Comparison of ENCODE assay signal across 10 mouse cellular contexts in the genomic region with DNA sequence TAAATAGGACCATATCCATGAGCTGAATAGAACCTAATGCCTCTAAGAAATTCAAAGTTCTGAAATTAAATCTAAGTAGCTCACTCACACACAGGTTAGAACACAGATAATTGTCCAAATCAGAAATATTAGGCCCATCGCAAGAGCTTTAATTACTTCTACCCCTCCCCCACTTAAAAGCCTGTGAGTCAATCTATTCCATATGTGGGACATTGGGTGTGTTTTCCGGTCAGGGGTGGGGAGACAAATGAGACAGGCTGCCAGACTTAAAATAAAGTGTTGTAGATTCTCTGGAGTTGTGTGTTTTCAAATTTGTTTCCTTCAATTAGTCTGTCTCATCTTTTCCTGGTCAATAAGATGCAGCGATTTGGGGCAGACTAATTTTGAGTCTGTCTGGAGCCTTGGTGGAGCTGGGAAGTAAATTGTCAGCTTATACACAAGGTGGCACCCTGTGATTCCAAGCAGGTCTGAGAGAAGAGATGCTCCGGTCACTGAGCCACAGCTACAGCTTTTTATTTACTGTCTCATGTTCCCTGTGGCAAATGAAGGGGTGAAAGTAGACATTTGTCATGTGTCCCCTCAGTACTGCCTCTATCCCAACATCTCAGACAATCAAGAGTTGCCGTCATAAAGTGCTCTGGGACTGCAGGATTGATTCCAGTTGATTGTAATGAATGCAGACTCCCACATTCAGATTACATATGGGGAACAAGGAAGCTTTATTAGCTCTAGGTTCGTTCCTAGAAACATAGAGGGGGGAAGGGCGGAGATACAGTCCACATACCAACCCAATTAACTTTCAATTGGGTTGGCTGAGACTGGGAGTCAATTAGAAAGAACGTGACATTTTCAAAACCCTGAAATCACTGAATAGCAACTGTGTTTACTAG. TPM values are rescaled to one million over a fixed set of nuclear protein-coding genes. Genes with fewer than 3 reads are reported as not detected.
DNase-seq lines count a peak whose midpoint lies in the region; ATAC-seq and TF ChIP-seq lines count a peak whose summit lies in the region.
"Had no signal": no experiment of that assay in that cellular context is flagged by ENCODE, and none has a peak within 500 bp of the region (broad histone marks: within the 10 kb centered on the region; RNA-seq: fewer than 3 reads in every experiment).

No protein-coding gene starts in this region.

- H3K27ac ChIP-seq in intestine, postnatal 0 days (ENCODE audit: low read depth, low read length) = no peak overlapping the region
- H3K27ac ChIP-seq in intestine, embryonic 16.5 days (ENCODE audit: low read length) = no peak overlapping the region
- no peak overlapping the region for H3K27ac ChIP-seq in forebrain, embryonic 14.5 days (ENCODE audit: low read depth, low read length)
- H3K27ac ChIP-seq: heart, embryonic 15.5 days had no signal

- no peaks in the 10 kb centered on the region for H3K4me1 ChIP-seq in intestine, postnatal 0 days (replicated peaks; ENCODE audit: control insufficient read depth, insufficient read depth, low read length)
- no peaks in the 10 kb centered on the region for H3K4me1 ChIP-seq in intestine, embryonic 16.5 days (ENCODE audit: control insufficient read depth, insufficient read depth, low read length)
- peaks cover 9% of the 10 kb centered on the region; the same call in 1 of the 2 replicates for H3K4me1 ChIP-seq in forebrain, embryonic 14.5 days (ENCODE audit: control insufficient read depth, insufficient read depth, low read length)

- no peak for ATAC-seq in intestine, postnatal 0 days
- ATAC-seq in intestine, embryonic 16.5 days = no peak
- ATAC-seq in forebrain, embryonic 14.5 days = no peak

- no peak overlapping the region for H3K4me3 ChIP-seq in intestine, postnatal 0 days (ENCODE audit: low read depth, low read length)
- H3K4me3 ChIP-seq in intestine, embryonic 16.5 days (ENCODE audit: low read length) = no peak overlapping the region
- no peak overlapping the region for H3K4me3 ChIP-seq in forebrain, embryonic 14.5 days (ENCODE audit: low read depth, low read length)
- H3K4me3 ChIP-seq: heart, embryonic 15.5 days had no signal

- no peaks in the 10 kb centered on the region for H3K27me3 ChIP-seq in intestine, postnatal 0 days (replicated peaks; ENCODE audit: control insufficient read depth, insufficient read depth, low read length)
- H3K27me3 ChIP-seq in intestine, embryonic 16.5 days (replicated peaks; ENCODE audit: control insufficient read depth, insufficient read depth, low read length) = no peaks in the 10 kb centered on the region
- no peaks in the 10 kb centered on the region for H3K27me3 ChIP-seq in forebrain, embryonic 14.5 days (replicated peaks; ENCODE audit: control insufficient read depth, insufficient read depth, low read length)
- H3K27me3 ChIP-seq: heart, embryonic 15.5 days had no signal

- H3K36me3 ChIP-seq in intestine, postnatal 0 days (ENCODE audit: control insufficient read depth, insufficient read depth) = no peaks in the 10 kb centered on the region
- no peaks in the 10 kb centered on the region for H3K36me3 ChIP-seq in intestine, embryonic 16.5 days (ENCODE audit: control insufficient read depth, insufficient read depth, low read length)
- H3K36me3 ChIP-seq in forebrain, embryonic 14.5 days (ENCODE audit: control insufficient read depth, insufficient read depth, low read length) = no peaks in the 10 kb centered on the region
- H3K36me3 ChIP-seq: G1E; heart, embryonic 15.5 days had no signal

- H3K9me3 ChIP-seq in intestine, postnatal 0 days (ENCODE audit: control insufficient read depth) = no peaks in the 10 kb centered on the region
- no peaks in the 10 kb centered on the region for H3K9me3 ChIP-seq in intestine, embryonic 16.5 days (ENCODE audit: control insufficient read depth, low read length)
- no peaks in the 10 kb centered on the region for H3K9me3 ChIP-seq in forebrain, embryonic 14.5 days (replicated peaks; ENCODE audit: control insufficient read depth, low read length)
- H3K9me3 ChIP-seq: G1E; heart, embryonic 15.5 days had no signal

- no peak overlapping the region for H3K9ac ChIP-seq in intestine, postnatal 0 days (ENCODE audit: low read depth, low read length)
- H3K9ac ChIP-seq in intestine, embryonic 16.5 days (ENCODE audit: low read depth, low read length) = no peak overlapping the region
- peak overlapping the region; percentile 29; the same call in 1 of the 2 replicates for H3K9ac ChIP-seq in forebrain, embryonic 14.5 days (ENCODE audit: low read length)
- H3K9ac ChIP-seq: heart, embryonic 15.5 days had no signal

- H3K4me2 ChIP-seq in intestine, postnatal 0 days (replicated peaks; ENCODE audit: low read depth) = no peak overlapping the region
- H3K4me2 ChIP-seq in intestine, embryonic 16.5 days (ENCODE audit: low read depth, low read length) = no peak overlapping the region
- 0 out of 2 replicates have a peak overlapping the region, but pooled peaks have one; percentile 9 for H3K4me2 ChIP-seq in forebrain, embryonic 14.5 days (ENCODE audit: low read length)
- H3K4me2 ChIP-seq: heart, embryonic 15.5 days had no signal

- TF ChIP-seq CTCF in intestine, postnatal 0 days (IDR thresholded peaks at IDR 0.05; ENCODE audit: low read depth) = peak; percentile 56

- peak; percentile 39 for DNase-seq in 3T3-L1 (ENCODE audit: low read depth, low spot score)
- peak; percentile 54 for DNase-seq in cerebellum, adult 11-12 months
- DNase-seq in forebrain, embryonic 14.5 days (ENCODE audit: low spot score) = peak; percentile 61
- no peak for DNase-seq in frontal cortex, postnatal 10 days (ENCODE audit: low spot score in 2 of 2)
- DNase-seq in gastrocnemius, postnatal 36 days = no peak
- no peak for DNase-seq in lung, postnatal 25 days (ENCODE audit: low spot score)

- intact Hi-C loops in gastrocnemius, postnatal 36 days (cut with DNase I) = loop anchor here (5.0 kb wide), 1 partner anchor 279 kb away; no protein-coding TSS in a partner anchor

- WGBS in intestine, postnatal 0 days = 55% methylated on average over 8 of the region's 8 CpGs
- WGBS in intestine, embryonic 16.5 days = 60% methylated on average over 8 of the region's 8 CpGs
- 25% methylated on average over 8 of the region's 8 CpGs for WGBS in forebrain, embryonic 14.5 days

RNA-seq across cellular contexts. Expression of a gene that starts 3.5 kb away (rescaled TPM):
- 3.7 TPM in 2 replicates for polyA plus RNA-seq in intestine, postnatal 0 days (2015; fragmentation: Nextera tagmentation; extraction: Ambion mirVana)
- polyA plus RNA-seq in intestine, embryonic 16.5 days (2015; fragmentation: Nextera tagmentation; extraction: Ambion mirVana) = 3.8 and 4.0 TPM in 2 replicates
- polyA plus RNA-seq in forebrain, embryonic 14.5 days (2014; fragmentation: Nextera tagmentation; extraction: Ambion mirVana) = 20.7 and 23.3 TPM in 2 replicates
- 10 to 100 TPM; 10.2 to 14.0 TPM for total RNA-seq in gastrocnemius, postnatal 36 days (2021)

Comparison
In these comparisons a context has a peak if more than half of its experiments do, and no peak if none do; other contexts are left out.
1. DNase-seq: peak in 3T3-L1 (single experiment), cerebellum, adult 11-12 months (single experiment) and forebrain, embryonic 14.5 days (single experiment); none in frontal cortex, postnatal 10 days (0 of 2), gastrocnemius, postnatal 36 days (0 of 2) and lung, postnatal 25 days (single experiment).